Mouse (Mus musculus): Measurements from ENCODE around the gene Ythdc1. TPM values are rescaled to one million over a fixed set of nuclear protein-coding genes. Genes with fewer than 3 reads are reported as not detected.

The Ythdc1 gene
- 236 to 254 TPM (median 245 TPM) in 4 replicates for total RNA-seq (2023)

GRCm38 (mm10) chr5:86803962-86804940 is at the start of gene Ythdc1:
Gene Ythdc1 (plus strand): TSS chr5:86804221.

Other genes starting within 250 kb of the Ythdc1 start
- gene Tmprss11f, start 171.8 kb upstream of the Ythdc1 start, total RNA-seq (2023): not detected in 4 replicates
- gene Tmprss11b, start 127.9 kb upstream of the Ythdc1 start, total RNA-seq (2023): not detected in 4 replicates
- gene Tmprss11e, start 58.4 kb upstream of the Ythdc1 start, total RNA-seq (2023): not detected in 4 replicates
- not detected in 4 replicates for gene Ugt2b34, start 102.7 kb downstream of the Ythdc1 start, total RNA-seq (2023)
- not detected in 4 replicates for gene Ugt2b1, start 122.3 kb downstream of the Ythdc1 start, total RNA-seq (2023)
- gene Ugt2b35, start 196.6 kb downstream of the Ythdc1 start, total RNA-seq (2023): not detected in 4 replicates

Data from B cell, adult 62 days (primary cell).